Mouse (Mus musculus): ENCODE measurements at regions not wholly inside any gene's neighbourhood (a gene's known extent, or its start where the extent isn't known, plus 50 kb on each side); places are given as distances from the start of the nearest gene placed in this dataset.

DNA sequence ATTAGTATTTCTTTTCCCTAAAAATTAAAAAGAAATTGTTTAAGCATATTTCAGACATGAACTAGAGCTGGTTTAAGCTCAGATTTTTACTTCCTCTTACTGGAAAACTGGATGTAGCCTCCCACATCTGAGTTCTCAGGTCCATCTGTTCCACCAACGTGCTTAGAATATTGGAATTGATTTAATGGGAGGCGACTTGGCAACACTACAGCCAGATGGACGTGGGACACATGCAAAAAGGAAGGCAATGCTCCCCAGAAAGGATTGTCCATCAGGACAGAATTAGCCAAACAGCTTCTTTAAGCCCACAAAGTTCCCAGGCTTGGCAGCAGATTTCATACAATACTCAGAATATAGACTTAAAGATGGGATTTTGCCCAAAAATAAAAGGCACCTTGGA, 408.7 kb upstream of the Atp10a start:
- TF ChIP-seq TBP (conservative IDR thresholded peaks at IDR 0.05; ENCODE audit: low read depth, low read length): no peak
- TF ChIP-seq POLR2A (IDR thresholded peaks at IDR 0.05; ENCODE audit: low read depth, low read length): no peak
- TF ChIP-seq USF1 (IDR thresholded peaks at IDR 0.05; ENCODE audit: low read depth, low read length): no peak
- TF ChIP-seq ZKSCAN1 (IDR thresholded peaks at IDR 0.05; ENCODE audit: borderline replicate concordance, low read depth, low read length): no peak
- no peak for TF ChIP-seq ZNF384 (IDR thresholded peaks at IDR 0.05; ENCODE audit: low read depth, low read length)
- no peak for TF ChIP-seq CTCF (conservative IDR thresholded peaks at IDR 0.05 in 1 of 2, IDR thresholded peaks at IDR 0.05 in 1 of 2; ENCODE audit: low read depth in 2 of 2, low read length in 2 of 2)
- TF ChIP-seq CHD1 (IDR thresholded peaks at IDR 0.05; ENCODE audit: low read depth, low read length): no peak
- TF ChIP-seq EP300 (IDR thresholded peaks at IDR 0.05; ENCODE audit: low read length): no peak
